Mouse (Mus musculus) olfactory bulb, adult 2 months (tissue): ENCODE data around the gene Ints13.

Source experiments
- CTCF ChIP-seq: fragments of 200-500 bp; IDR thresholded peaks from 2 replicates; pipeline ENCODE4 v1.5.1; 2012; ENCODE audit warnings: low read depth, mild to moderate bottlenecking, low read length, moderate library complexity; ENCODE audit not compliant: insufficient read depth
- POLR2A ChIP-seq: fragments of 200-500 bp; IDR thresholded peaks from 2 replicates; pipeline ENCODE4 v1.6.1; 2012; ENCODE audit warnings: mild to moderate bottlenecking, low read depth, low read length, moderate library complexity; ENCODE audit not compliant: insufficient read depth

- no peak for TF ChIP-seq CTCF
- no peak for TF ChIP-seq POLR2A
These were observed 42.1 kb downstream of the Ints13 start for GRCm38 (mm10) chr6:146535501-146535900.
